Mouse (Mus musculus) cerebral cortex, adult 2 months (tissue): ENCODE measurements around the gene Atn1.

Source experiments
- WGBS: fragments of 180-500 bp; shearing (Covaris S2); methylation state at CpG from one replicate; pipeline ENCODE4 v1.1.7; 2018; 5-methylcytosine and 5-hydroxymethylcytosine counted together

Gene Atn1

GRCm38 (mm10) chr6:124740888-124741761 lies 15.2 kb downstream of the Atn1 start, which contains the start of gene Grcc10:
Gene Grcc10, minus strand, starts transcription at chr6:124741374.
- under 1% methylated on average over 41 of the region's 41 CpGs for WGBS

- WGBS = under 1% methylated on average over 29 of the region's 29 CpGs
Observed at GRCm38 (mm10) chr6:124740211-124740887, 16.0 kb downstream of the Atn1 start.

GRCm38 (mm10) chr6:124739231-124739796 lies 17.0 kb downstream of the Atn1 start:
- 74% methylated on average over 10 of the region's 10 CpGs for WGBS

- WGBS = 49% methylated on average over 15 of the region's 15 CpGs
Observed at GRCm38 (mm10) chr6:124738511-124739023, 17.8 kb downstream of the Atn1 start, which contains the start of gene Ptpn6. Gene Ptpn6, minus strand, starts transcription at chr6:124738714.

GRCm38 (mm10) chr6:124737040-124737439 lies 19.3 kb downstream of the Atn1 start:
- WGBS = 67% methylated on average over 11 of the region's 11 CpGs

- WGBS = 94% methylated on average over 3 of the region's 3 CpGs
Observed at GRCm38 (mm10) chr6:124734417-124734816, 21.9 kb downstream of the Atn1 start.

GRCm38 (mm10) chr6:124732476-124733370 lies 23.6 kb downstream of the Atn1 start:
- WGBS = 76% methylated on average over 19 of the region's 19 CpGs

- 90% methylated on average over 7 of the region's 7 CpGs for WGBS
Observed at GRCm38 (mm10) chr6:124731038-124731437, 25.3 kb downstream of the Atn1 start.

- 82% methylated on average over 8 of the region's 8 CpGs for WGBS
Observed at GRCm38 (mm10) chr6:124729850-124730705, 26.2 kb downstream of the Atn1 start.

GRCm38 (mm10) chr6:124728621-124729020 lies 27.7 kb downstream of the Atn1 start:
- 93% methylated on average over 10 of the region's 10 CpGs for WGBS

GRCm38 (mm10) chr6:124724472-124724871 lies 31.9 kb downstream of the Atn1 start:
- WGBS = 91% methylated on average over 10 of the region's 10 CpGs

DNA sequence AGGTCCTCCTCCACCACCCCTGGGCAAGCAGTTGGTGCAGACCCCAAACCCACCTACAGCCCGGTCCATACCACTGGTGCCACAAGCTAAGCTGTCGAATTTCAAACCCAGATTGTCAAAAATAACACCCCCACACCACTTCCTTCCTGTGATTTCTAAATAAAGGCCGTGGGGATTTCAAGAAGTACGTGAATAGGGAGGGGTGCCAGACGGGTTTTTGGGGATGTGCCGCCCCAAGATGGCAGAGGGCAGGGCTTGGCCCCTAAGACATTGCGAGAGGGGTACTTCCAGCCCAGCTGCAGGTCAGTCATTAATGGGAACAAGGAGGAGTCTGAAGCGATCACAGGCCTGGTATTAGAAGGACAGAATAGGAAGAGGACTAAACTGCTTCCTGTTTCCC lies 32.8 kb downstream of the Atn1 start:
- WGBS = 58% methylated on average over 8 of the region's 8 CpGs

GRCm38 (mm10) chr6:124722876-124723473 lies 33.3 kb downstream of the Atn1 start:
- WGBS = 85% methylated on average over 6 of the region's 6 CpGs

DNA sequence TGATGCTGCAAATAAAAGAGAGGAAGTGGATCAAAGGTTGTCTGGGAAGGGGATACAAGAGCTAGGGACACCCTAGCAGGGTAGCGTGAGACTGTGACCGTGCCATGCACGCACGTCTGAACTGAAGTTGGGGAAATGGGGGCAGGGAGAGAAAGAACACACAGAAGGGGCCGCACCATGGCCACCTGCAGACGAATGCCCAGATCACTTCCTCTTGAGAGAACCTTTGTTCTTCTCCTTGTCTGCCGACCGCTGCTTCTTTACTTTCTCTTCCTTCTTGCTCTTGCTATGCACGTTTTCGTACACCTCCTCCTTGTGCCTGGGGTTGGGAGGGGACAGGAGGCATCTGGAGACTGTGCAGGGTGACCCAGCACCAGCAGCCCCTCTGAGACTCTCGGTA lies 35.4 kb downstream of the Atn1 start:
- 64% methylated on average over 11 of the region's 11 CpGs for WGBS

- WGBS = 91% methylated on average over 7 of the region's 7 CpGs
Observed at GRCm38 (mm10) chr6:124719354-124719978, 36.9 kb downstream of the Atn1 start.

DNA sequence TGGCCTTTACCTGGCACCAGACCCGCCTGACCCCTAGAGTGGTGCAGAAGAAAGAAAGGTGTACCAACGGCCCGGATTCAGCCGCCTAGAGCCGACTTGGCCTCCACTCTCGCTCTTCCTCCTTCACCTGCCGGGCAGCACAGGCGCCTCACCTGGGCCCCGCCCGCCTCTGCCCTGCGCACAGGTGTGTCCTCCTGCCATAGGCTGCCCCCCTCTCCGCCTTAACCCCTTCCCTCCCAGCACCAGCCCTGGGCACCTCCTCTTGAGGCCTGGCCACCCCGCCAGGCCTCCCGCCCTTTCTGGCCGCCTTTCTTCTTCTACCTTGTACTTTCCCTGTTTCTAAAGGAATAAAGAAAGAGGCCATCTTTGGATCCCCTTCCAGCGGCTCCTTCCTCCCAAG lies 37.6 kb downstream of the Atn1 start:
- WGBS = 77% methylated on average over 16 of the region's 16 CpGs

- WGBS = 83% methylated on average over 13 of the region's 13 CpGs
Observed at GRCm38 (mm10) chr6:124717968-124718367, 38.4 kb downstream of the Atn1 start.

- 52% methylated on average over 20 of the region's 20 CpGs for WGBS
Observed at GRCm38 (mm10) chr6:124716864-124717490, 39.3 kb downstream of the Atn1 start.

GRCm38 (mm10) chr6:124712918-124713317 lies 43.4 kb downstream of the Atn1 start:
- 6% methylated on average over 11 of the region's 11 CpGs for whole genome bisulfite sequencing
